Mouse (Mus musculus) midbrain, embryonic 14.5 days (tissue): ENCODE results near the gene Robo2. TPM values are rescaled to one million over a fixed set of nuclear protein-coding genes. Genes with fewer than 3 reads are reported as not detected.

Experiments
- ATAC-seq: fragments of 200-750 bp; cut with Nextera tagmentation; 2 replicates; pipeline ENCODE4 v1.8.0; 2017; ENCODE audit warnings: moderate number of reproducible peaks, moderate library complexity; ENCODE audit not compliant: low FRiP score, low TSS enrichment
- DNase-seq: peaks from one replicate; pipeline ENCODE4 v3.0.0-alpha.2; 2015
- H3K27ac ChIP-seq: fragments of 300-500 bp; sonication (generic); replicated peaks from 2 replicates; pipeline ENCODE4 v1.5.1; 2014; ENCODE audit warnings: mild to moderate bottlenecking, low read depth, low read length, moderate library complexity
- H3K27me3 ChIP-seq: fragments of 300-500 bp; sonication (generic); 2 replicates; pipeline ENCODE4 v1.6.1; 2014; ENCODE audit warnings: low read length, control low read depth, mixed read lengths; ENCODE audit not compliant: control insufficient read depth, insufficient read depth
- H3K36me3 ChIP-seq: fragments of 300-500 bp; sonication (generic); 2 replicates; pipeline ENCODE4 v1.6.1; 2014; ENCODE audit warnings: low read length, control low read depth; ENCODE audit not compliant: control insufficient read depth, insufficient read depth
- H3K4me1 ChIP-seq: fragments of 300-500 bp; sonication (generic); 2 replicates; pipeline ENCODE4 v1.6.1; 2014; ENCODE audit warnings: mild to moderate bottlenecking, antibody characterized with exemption, low read length, control low read depth; ENCODE audit not compliant: control insufficient read depth, insufficient read depth
- H3K4me2 ChIP-seq: fragments of 300-500 bp; sonication (generic); 2 replicates; pipeline ENCODE4 v1.6.1; 2014; ENCODE audit warnings: mild to moderate bottlenecking, low read length, moderate library complexity
- H3K4me3 ChIP-seq: fragments of 300-500 bp; sonication (generic); replicated peaks from 2 replicates; pipeline ENCODE4 v1.5.1; 2014; ENCODE audit warnings: low read depth, low read length
- H3K9ac ChIP-seq: fragments of 300-500 bp; sonication (generic); replicated peaks from 2 replicates; pipeline ENCODE4 v1.6.1; 2014; ENCODE audit warnings: mild to moderate bottlenecking, low read length, moderate library complexity
- H3K9me3 ChIP-seq: fragments of 300-500 bp; sonication (generic); 2 replicates; pipeline ENCODE4 v1.6.1; 2016; ENCODE audit warnings: low read length, control low read depth, mixed read lengths; ENCODE audit not compliant: control insufficient read depth
- WGBS: fragments of 180-500 bp; shearing (Covaris S2); extraction: QIAGEN DNeasy Blood & Tissue Kit; methylation state at CpG from one replicate; pipeline ENCODE4 v1.1.7; 2014; 5-methylcytosine and 5-hydroxymethylcytosine counted together
- microRNA counts: library from miRNA; unstranded; fragments of <30 nt; microRNA quantifications from one replicate; lab custom pipeline; 2016
- microRNA-seq: library from miRNA; unstranded; fragments of <30 nt; microRNA quantifications from one replicate; pipeline ENCODE4, GENCODE M21; 2016
- polyA plus RNA-seq: library from polyadenylated mRNA; unstranded; fragments of >200 nt; fragmentation: Nextera tagmentation; extraction: Ambion mirVana; gene quantifications from 2 replicates; pipeline ENCODE4 v1.2.1, GENCODE M21; 2014

The Robo2 gene
- polyA plus RNA-seq, 1 experiment from 2014 or later, result 123 TPM

GRCm38 (mm10) chr16:73863748-73864147 is 547.9 kb downstream of the Robo2 start:
- Histone ChIP-seq H3K4me2 (peak overlapping the region; percentile 9; the same call in 1 of the 2 replicates), H3K9ac (no peak overlapping the region), H3K36me3 (no peaks in the 10 kb centered on the region), H3K4me3 (no peak overlapping the region), H3K27ac (0 out of 2 replicates have a peak overlapping the region, but pooled peaks have one; percentile 6), H3K9me3 (no peaks in the 10 kb centered on the region), H3K4me1 (peaks cover 13% of the 10 kb centered on the region; the same call in 1 of the 2 replicates), H3K27me3 (no peaks in the 10 kb centered on the region)
- WGBS, result 0% methylated on average over 3 of the region's 3 CpGs
- peak; percentile 74 for DNase-seq
- ATAC-seq, result no peak

DNA sequence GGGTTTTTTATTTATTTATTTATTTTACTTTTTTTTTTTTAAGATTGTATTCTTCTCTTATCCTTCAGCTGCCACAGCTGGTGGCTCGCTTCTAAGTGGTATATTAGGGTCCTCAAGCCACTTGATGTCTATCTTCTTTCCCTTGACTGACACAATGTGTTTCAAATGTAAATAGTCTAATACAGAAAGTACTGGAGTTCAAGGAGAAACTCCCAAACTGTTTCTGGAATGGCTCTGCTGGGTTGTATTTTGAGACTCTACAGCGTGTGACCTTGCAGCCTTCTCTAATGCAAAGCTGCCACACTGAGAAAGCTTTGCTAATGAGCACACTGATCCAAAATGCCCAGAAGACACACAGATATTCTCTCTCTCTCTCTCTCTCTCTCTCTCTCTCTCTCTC is 552.9 kb downstream of the Robo2 start:
- ATAC-seq, result no peak
- H3K9ac ChIP-seq, result no peak overlapping the region
- peak; percentile 31 for DNase-seq
- H3K27ac ChIP-seq, result no peak overlapping the region
- no peak overlapping the region for H3K4me2 ChIP-seq
- H3K36me3 ChIP-seq, result no peaks in the 10 kb centered on the region
- WGBS, result 66% methylated on average over 2 of the region's 2 CpGs
- H3K4me3 ChIP-seq, result no peak overlapping the region
- no peaks in the 10 kb centered on the region for H3K27me3 ChIP-seq
- H3K4me1 ChIP-seq, result peaks cover 9% of the 10 kb centered on the region; the same call in 1 of the 2 replicates
- H3K9me3 ChIP-seq, result no peaks in the 10 kb centered on the region

DNA sequence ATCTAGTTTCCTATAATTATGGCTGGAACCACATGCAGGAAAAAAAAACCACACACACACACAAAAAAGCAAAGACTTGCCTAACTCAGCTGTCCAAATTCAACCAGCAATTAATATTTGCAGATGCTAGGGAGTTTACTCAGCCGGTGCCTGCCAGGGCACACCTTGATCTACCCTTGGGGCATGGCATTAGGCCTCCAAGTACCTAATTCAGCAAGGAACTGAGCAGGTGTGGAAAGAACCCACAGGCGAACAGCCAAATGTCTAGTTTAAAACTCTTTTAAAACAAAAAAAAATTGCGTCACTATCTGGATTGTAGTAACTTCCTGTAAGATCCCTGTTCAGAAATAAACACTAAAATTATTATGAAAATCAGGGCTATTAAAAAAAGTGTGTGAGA is 555.8 kb downstream of the Robo2 start:
- ATAC-seq (no peak), DNase-seq (no peak)
- no peak overlapping the region for H3K4me2 ChIP-seq
- H3K4me1 ChIP-seq, result no peaks in the 10 kb centered on the region
- no peak overlapping the region for H3K4me3 ChIP-seq
- no peaks in the 10 kb centered on the region for H3K9me3 ChIP-seq
- H3K36me3 ChIP-seq, result no peaks in the 10 kb centered on the region
- H3K27ac ChIP-seq, result no peak overlapping the region
- H3K27me3 ChIP-seq, result no peaks in the 10 kb centered on the region
- 93% methylated on average over 3 of the region's 3 CpGs for WGBS
- no peak overlapping the region for H3K9ac ChIP-seq

MicroRNAs encoded within 50 kb of the gene (microRNA counts, 519-probe panel; counts per million panel counts)
- not detected for microRNA mmu-miR-691 (lab: Ali Mortazavi, UCI)

Small RNA genes lying within 50 kb of the gene (microRNA-seq; reads per million reads assigned to microRNA genes)
- not detected for gene Gm24272
- not detected for gene Mir691
